Mouse (Mus musculus) hematopoietic stem cell, adult 5-6 weeks (primary cell): Measurements from ENCODE around the gene Sugp1. TPM values are rescaled to one million over a fixed set of nuclear protein-coding genes. Genes with fewer than 3 reads are reported as not detected.
"Not testable (repeated sequence)": the region's sequence is repeated elsewhere in the genome, so short reads cannot be mapped to it uniquely, and the experiment has no call there.

Experiments used
- ATAC-seq, 2 experiments: fragments of 125-278 bp in 1 of 2; replicated peaks in 1 of 2; 2 replicates each; pipeline ENCODE4 v1.8.0; 2016 to 2017; ENCODE audit warnings: inconsistent platforms in 2 of 2, mild to moderate bottlenecking in 2 of 2, moderate number of reproducible peaks in 2 of 2, low read depth in 1 of 2, moderate TSS enrichment in 1 of 2; ENCODE audit not compliant: low FRiP score in 2 of 2, poor library complexity in 2 of 2, severe bottlenecking in 2 of 2, insufficient read depth in 1 of 2, low TSS enrichment in 1 of 2
- total RNA-seq: library from RNA; stranded (forward); fragments of 172-1452, 232-1000 nt; gene quantifications from 2 replicates; pipeline ENCODE4 v1.2.3, GENCODE M21; 2017

The Sugp1 gene
- total RNA-seq, 1 experiment from 2014 or later = 37.7 TPM

GRCm38 (mm10) chr8:70026151-70026550 lies 16.5 kb upstream of the Sugp1 start:
- ATAC-seq = no peak

GRCm38 (mm10) chr8:70030255-70030654 lies 12.4 kb upstream of the Sugp1 start:
- ATAC-seq = no peak

- ATAC-seq = no peak
Observed at GRCm38 (mm10) chr8:70037994-70038393, 4.6 kb upstream of the Sugp1 start.

- no peak for ATAC-seq
Observed at GRCm38 (mm10) chr8:70041885-70042546, 597 bp upstream of the Sugp1 start.

- no peak for ATAC-seq
Observed at GRCm38 (mm10) chr8:70043996-70044395, 1.4 kb downstream of the Sugp1 start.

GRCm38 (mm10) chr8:70049662-70050061 lies 7.0 kb downstream of the Sugp1 start:
- ATAC-seq = no peak

GRCm38 (mm10) chr8:70050434-70050833 lies 7.8 kb downstream of the Sugp1 start:
- ATAC-seq = not testable (repeated sequence)

- no peak for ATAC-seq
Observed at GRCm38 (mm10) chr8:70057721-70058120, 15.1 kb downstream of the Sugp1 start.

GRCm38 (mm10) chr8:70071836-70072440 lies 29.3 kb downstream of the Sugp1 start:
- ATAC-seq = no peak

- peak; percentile 23 to 48 for ATAC-seq
Observed at GRCm38 (mm10) chr8:70072441-70073069, 29.9 kb downstream of the Sugp1 start, which contains the start of gene Tm6sf2. Tm6sf2 (plus strand) TSS chr8:70072924.

- ATAC-seq = no peak
Observed at GRCm38 (mm10) chr8:70073120-70073519, 30.5 kb downstream of the Sugp1 start.

GRCm38 (mm10) chr8:70073682-70074081 lies 31.1 kb downstream of the Sugp1 start:
- no peak for ATAC-seq

- ATAC-seq = no peak
Observed at GRCm38 (mm10) chr8:70081976-70082375, 39.4 kb downstream of the Sugp1 start.

- ATAC-seq = no peak
Observed at GRCm38 (mm10) chr8:70083285-70083684, 40.7 kb downstream of the Sugp1 start, which contains the start of gene Hapln4. Hapln4 (plus strand) TSS chr8:70083457.

- ATAC-seq = no peak
Observed at GRCm38 (mm10) chr8:70084191-70085065, 41.8 kb downstream of the Sugp1 start.

GRCm38 (mm10) chr8:70086151-70086550 lies 43.5 kb downstream of the Sugp1 start:
- no peak for ATAC-seq

- no peak for ATAC-seq
Observed at GRCm38 (mm10) chr8:70087237-70087636, 44.6 kb downstream of the Sugp1 start.
